Mouse (Mus musculus) lung, postnatal 10 days (tissue): Measurements from ENCODE around the gene Zfp935.
"Not testable (repeated sequence)": the region's sequence is repeated elsewhere in the genome, so short reads cannot be mapped to it uniquely, and the experiment has no call there.

Experiments
- DNase-seq: peaks from one replicate; pipeline ENCODE4 v3.0.0; 2021

Gene Zfp935

DNA sequence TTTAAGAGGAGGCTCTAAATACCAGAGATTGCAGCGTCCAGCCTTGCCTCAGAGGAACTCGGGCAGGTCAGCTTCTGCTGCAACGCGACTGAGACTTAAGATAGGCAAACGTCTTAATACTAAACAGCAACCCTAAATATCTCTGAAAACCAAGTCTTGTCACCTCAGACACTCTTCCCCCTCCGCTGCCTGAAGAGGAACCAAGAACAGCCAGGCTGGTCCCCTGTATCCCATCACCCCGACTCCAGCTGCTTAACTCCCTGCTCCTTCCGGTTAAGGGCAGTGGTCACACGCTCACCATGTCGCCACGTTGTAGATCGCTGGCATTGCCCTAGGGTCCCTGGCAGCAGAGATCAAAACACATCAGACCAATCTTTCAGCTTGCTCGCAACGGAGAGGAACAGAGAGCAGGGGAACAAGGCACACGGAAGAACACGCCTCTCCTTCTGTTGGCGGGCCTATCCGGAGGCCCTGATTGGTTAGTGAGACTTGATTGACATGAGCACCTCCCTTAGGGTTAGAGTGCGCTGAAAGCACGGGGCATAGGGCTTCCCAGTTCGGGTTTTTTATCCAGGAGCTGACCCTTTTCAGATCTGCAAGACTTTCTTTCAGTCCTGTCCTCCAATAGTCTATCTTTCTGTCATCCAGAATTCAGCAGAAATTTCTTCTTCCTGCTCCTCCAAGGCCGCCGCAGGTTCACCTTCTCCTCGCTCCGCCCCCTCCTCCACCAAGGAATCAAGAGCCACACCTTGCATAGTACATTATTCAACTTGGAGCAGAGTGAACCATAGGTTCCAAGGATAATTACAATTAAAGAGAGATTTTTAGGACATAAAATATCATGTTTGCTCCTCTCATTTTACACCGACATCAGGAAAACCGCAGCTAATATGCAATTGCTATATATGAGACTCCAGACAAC is at the start of gene Zfp935:
Zfp935 (minus strand) TSS at position 323 of the 922 bp plus-strand sequence.
- DNase-seq = peak; percentile 75

DNA sequence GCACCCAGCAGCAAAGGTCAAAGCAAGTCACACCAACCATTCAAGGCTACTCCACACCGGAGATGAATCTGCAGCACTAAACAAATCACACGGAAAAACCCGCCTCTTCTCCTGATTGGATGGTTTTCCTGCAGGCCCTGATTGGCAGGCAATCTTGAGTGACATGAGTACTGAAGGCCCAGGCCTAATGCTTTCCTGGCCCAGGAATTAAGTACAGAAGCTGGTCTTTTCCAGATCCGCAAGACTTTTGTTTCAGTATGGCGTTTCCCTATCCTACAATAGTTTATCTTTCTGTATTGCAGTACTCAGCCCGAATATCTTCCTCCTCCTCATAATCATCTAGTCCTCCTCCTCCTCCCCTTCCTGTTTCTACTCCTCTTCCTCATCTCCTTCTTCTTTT is 12.8 kb upstream of the Zfp935 start, which contains the start of gene Zfp934:
Zfp934 (minus strand) TSS at position 101 of the 400 bp plus-strand sequence.
- DNase-seq = not testable (repeated sequence)

DNA sequence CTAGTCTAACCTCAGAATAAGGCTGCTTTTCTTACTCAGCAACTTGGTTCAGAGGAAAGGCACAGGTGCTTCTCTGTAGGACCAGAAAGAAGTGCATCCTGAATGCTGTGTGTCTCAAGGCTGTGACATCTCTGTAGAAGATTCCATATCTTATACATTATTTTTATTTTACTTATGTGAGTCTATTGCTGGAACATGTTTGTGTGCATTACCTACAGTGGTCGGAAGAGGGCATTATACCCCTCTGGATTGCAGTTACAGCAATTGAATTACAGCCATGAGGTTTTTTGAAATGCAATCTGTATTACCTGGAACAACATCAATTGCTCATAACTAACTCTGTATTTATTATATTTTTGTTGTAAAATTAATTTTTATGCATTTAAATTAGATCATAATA is 3.4 kb upstream of the Zfp935 start:
- DNase-seq = peak; percentile 19

DNA sequence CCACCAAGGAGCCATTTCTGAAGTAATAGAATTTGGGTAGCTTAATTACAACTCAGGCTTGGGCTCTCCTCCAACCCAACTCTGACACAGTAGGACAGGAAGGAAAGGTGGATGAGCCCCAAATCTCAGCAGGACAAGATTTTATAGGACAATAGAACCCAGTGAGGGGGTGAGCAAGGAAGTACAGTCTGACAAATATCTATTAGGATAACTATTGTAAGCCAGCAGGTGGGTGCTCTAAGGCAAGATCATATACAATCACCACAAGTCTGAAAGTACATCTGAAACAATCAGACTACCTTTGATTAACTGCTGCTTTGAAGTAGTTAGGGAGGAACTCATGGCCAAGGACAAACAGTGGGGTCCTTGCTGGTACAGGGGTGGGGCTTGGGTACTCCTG is 28.2 kb downstream of the Zfp935 start:
- DNase-seq = not testable (repeated sequence)

DNA sequence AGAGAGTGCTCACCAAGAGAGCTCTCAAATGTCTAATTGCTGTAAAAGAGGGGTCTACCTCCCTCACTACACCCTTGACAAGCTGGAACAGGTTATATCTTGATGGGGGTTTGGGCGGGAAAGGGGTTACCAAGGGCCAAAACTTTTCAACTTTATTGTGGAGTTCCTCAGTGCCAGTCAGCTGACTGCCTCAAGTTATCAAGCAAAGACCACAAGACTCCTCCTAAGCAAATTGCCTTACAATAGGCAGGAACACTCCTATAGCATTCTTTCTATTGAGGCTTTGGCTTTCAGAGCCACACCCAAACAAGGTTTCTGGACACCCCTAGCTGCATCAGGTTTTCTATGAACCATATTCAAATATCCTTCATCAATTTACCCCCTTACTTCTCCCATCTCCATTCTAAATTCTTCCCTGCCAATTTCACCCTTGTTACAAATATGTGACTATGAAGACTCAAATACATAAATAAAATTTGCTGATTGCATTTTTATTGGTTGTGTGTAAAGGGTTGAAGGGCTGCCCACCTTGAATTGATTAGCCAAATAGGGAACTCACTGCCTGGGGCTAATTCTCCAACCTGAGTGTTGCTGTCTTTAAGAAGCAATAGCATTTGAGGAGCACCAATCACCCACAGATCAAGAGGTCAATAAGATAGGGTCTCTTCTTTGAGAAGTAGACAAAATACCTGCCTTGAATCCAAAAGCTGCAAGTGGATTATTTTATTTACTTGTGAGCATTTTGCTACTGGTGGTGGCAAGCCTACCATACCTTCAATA is 47.5 kb downstream of the Zfp935 start:
- DNase-seq = not testable (repeated sequence)

DNA sequence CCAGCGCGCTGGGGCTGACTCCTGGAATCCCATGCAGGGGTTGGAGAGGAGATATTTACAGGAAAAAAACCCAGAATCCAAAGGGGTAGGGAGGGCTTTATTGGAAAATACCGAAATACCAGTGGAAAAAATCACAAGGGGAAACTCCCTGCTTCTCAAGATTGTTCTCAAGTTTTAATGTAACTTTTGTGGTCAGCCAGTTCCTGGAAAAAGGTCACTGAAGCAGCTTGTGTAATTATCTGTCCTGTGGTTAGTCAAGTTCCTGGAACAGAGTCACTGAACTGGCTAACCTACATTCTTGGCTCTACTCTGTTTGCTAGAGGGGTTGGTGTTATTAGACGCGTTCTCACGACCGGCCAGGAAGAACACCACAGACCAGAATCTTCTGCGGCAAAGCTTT is 85.7 kb downstream of the Zfp935 start:
- not testable (repeated sequence) for DNase-seq

DNA sequence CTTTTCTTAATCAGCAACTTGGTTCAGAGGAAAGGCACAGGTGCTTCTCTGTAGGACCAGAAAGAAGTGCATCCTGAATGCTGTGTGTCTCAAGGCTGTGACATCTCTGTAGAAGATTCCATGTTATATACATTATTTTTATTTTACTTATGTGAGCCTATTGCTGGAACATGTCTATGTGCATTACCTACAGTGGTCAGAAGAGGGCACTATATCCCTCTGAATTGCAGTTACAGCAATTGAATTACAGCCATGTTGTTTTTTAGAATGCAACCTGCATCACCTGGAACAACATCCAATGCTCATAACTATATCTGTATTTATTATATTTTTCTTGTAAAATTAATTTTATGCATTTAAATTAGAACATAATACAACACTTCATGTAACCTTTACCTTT is 88.4 kb downstream of the Zfp935 start:
- DNase-seq = peak; percentile 36

DNA sequence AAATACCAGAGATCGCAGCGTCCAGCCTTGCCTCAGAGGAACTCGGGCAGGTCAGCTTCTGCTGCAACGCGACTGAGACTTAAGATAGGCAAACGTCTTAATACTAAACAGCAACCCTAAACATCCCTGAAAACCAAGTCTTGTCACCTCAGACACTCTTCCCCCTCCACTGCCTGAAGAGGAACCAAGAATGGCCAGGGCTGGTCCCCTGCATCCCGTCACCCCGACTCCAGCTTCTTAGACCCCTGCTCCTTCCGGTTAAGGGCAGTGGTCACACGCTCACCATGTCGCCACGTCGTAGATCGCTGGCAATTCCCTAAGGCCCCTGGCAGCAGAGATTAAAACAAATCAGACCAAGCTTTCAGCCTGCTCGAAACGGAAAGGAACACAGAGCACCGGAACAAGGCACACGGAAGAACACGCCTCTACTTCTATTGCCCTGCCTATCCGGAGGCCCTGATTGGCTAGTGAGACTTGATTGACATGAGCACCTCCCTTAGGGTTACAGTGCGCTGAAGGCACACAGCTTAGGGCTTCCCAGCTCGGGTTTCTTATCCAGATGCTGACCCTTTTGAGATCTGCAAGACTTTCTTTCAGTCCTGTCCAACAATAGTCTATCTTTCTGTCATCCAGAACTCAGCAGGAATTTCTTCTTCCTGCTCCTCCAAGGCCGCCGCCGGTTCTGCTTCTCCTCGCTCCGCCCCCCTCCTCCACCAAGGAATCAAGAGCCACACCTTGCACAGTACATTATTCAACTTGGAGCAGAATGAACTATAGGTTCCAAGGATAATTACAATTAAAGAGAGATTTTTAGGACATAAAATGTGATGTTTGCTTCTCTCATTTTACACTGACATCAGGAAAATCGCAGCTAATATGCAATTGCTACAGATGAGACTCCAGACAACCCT is 91.6 kb downstream of the Zfp935 start, which contains the start of gene Gm49359:
Gm49359 (minus strand) TSS at position 409 of the 911 bp plus-strand sequence.
- DNase-seq = peak; percentile 95
